Mouse (Mus musculus) kidney, postnatal 0 days (tissue): ENCODE results near the gene Gjd3. TPM values are rescaled to one million over a fixed set of nuclear protein-coding genes. Genes with fewer than 3 reads are reported as not detected.

Experiments used
- ATAC-seq: fragments of 200-750 bp; cut with Nextera tagmentation; replicated peaks from 2 replicates; pipeline ENCODE4 v1.8.0; 2017; ENCODE audit warnings: low read depth, moderate number of reproducible peaks, moderate TSS enrichment, moderate library complexity; ENCODE audit not compliant: low FRiP score
- DNase-seq: peaks from one replicate; pipeline ENCODE4 v3.0.0-alpha.2; 2016; ENCODE audit warnings: low spot score
- H3K27ac ChIP-seq: fragments of 300-500 bp; sonication (generic); 2 replicates; pipeline ENCODE4 v1.5.1; 2014; ENCODE audit warnings: mild to moderate bottlenecking
- H3K27me3 ChIP-seq: fragments of 300-500 bp; sonication (generic); 2 replicates; pipeline ENCODE4 v1.6.1; 2014; ENCODE audit warnings: low read length, mixed read lengths; ENCODE audit not compliant: insufficient read depth
- H3K36me3 ChIP-seq: fragments of 300-500 bp; sonication (generic); 2 replicates; pipeline ENCODE4 v1.6.1; 2014; ENCODE audit warnings: low read length, mixed read lengths; ENCODE audit not compliant: insufficient read depth
- H3K4me1 ChIP-seq: fragments of 300-500 bp; sonication (generic); replicated peaks from 2 replicates; pipeline ENCODE4 v1.6.1; 2014; ENCODE audit warnings: antibody characterized with exemption, low read length, mixed read lengths; ENCODE audit not compliant: insufficient read depth
- H3K4me2 ChIP-seq: fragments of 300-500 bp; sonication (generic); 2 replicates; pipeline ENCODE4 v1.6.1; 2014; ENCODE audit warnings: mild to moderate bottlenecking, low read length, moderate library complexity, mixed read lengths
- H3K4me3 ChIP-seq: fragments of 300-500 bp; sonication (generic); replicated peaks from 2 replicates; pipeline ENCODE4 v1.5.1; 2014; ENCODE audit warnings: low read depth, low read length
- H3K9ac ChIP-seq: fragments of 300-500 bp; sonication (generic); 2 replicates; pipeline ENCODE4 v1.6.1; 2014; ENCODE audit warnings: low read depth, low read length
- H3K9me3 ChIP-seq: fragments of 300-500 bp; sonication (generic); replicated peaks from 2 replicates; pipeline ENCODE4 v1.6.1; 2016; ENCODE audit warnings: low read length, inconsistent platforms, mixed read lengths
- CTCF ChIP-seq: IDR thresholded peaks from 2 replicates; pipeline ENCODE4 v1.5.1; 2016; ENCODE audit warnings: antibody characterized with exemption, low read depth, mild to moderate bottlenecking, moderate library complexity
- WGBS: fragments of 180-500 bp; shearing (Covaris S2); extraction: QIAGEN DNeasy Blood & Tissue Kit; methylation state at CpG from one replicate; pipeline ENCODE4 v1.1.7; 2014; 5-methylcytosine and 5-hydroxymethylcytosine counted together
- polyA plus RNA-seq: library from polyadenylated mRNA; unstranded; fragments of >200 nt; fragmentation: Nextera tagmentation; extraction: Ambion mirVana; gene quantifications from 2 replicates; pipeline ENCODE4 v1.2.1, GENCODE M21; 2015

The Gjd3 gene
- polyA plus RNA-seq, 1 experiment from 2014 or later = 1.1 TPM

- WGBS = 79% methylated on average over 6 of the region's 6 CpGs
- H3K27me3 ChIP-seq = no peaks in the 10 kb centered on the region
- H3K36me3 ChIP-seq = peaks cover 36% of the 10 kb centered on the region
- peaks cover 12% of the 10 kb centered on the region for H3K4me1 ChIP-seq
- no peak overlapping the region for H3K4me3 ChIP-seq
- no peak overlapping the region for H3K9ac ChIP-seq
- ATAC-seq (no peak), DNase-seq (no peak)
- no peak overlapping the region for H3K27ac ChIP-seq
- TF ChIP-seq CTCF = no peak
- no peaks in the 10 kb centered on the region for H3K9me3 ChIP-seq
- H3K4me2 ChIP-seq = no peak overlapping the region
Observed at GRCm38 (mm10) chr11:98974213-98974612, 8.6 kb downstream of the Gjd3 start.

- no peak for TF ChIP-seq CTCF
- WGBS = 77% methylated on average over 14 of the region's 14 CpGs
- ATAC-seq (no peak), DNase-seq (no peak)
- Histone ChIP-seq H3K4me3 (no peak overlapping the region), H3K36me3 (peaks cover 36% of the 10 kb centered on the region), H3K9me3 (no peaks in the 10 kb centered on the region), H3K27me3 (no peaks in the 10 kb centered on the region), H3K4me1 (peaks cover 12% of the 10 kb centered on the region), H3K9ac (no peak overlapping the region), H3K4me2 (no peak overlapping the region), H3K27ac (no peak overlapping the region)
Observed at GRCm38 (mm10) chr11:98973584-98973983, 9.2 kb downstream of the Gjd3 start.

- WGBS = 87% methylated on average over 9 of the region's 9 CpGs
- ATAC-seq (no peak), DNase-seq (no peak)
- Histone ChIP-seq H3K36me3 (peaks cover 40% of the 10 kb centered on the region), H3K4me1 (peaks cover 17% of the 10 kb centered on the region), H3K9ac (no peak overlapping the region), H3K27ac (no peak overlapping the region), H3K9me3 (no peaks in the 10 kb centered on the region), H3K27me3 (no peaks in the 10 kb centered on the region), H3K4me3 (no peak overlapping the region), H3K4me2 (no peak overlapping the region)
- TF ChIP-seq CTCF = no peak
Observed at GRCm38 (mm10) chr11:98972801-98973360, 9.9 kb downstream of the Gjd3 start.

- no peak overlapping the region for H3K4me2 ChIP-seq
- WGBS = 53% methylated on average over 9 of the region's 9 CpGs
- no peaks in the 10 kb centered on the region for H3K9me3 ChIP-seq
- TF ChIP-seq CTCF = peak; percentile 93
- no peak overlapping the region for H3K9ac ChIP-seq
- peaks cover 47% of the 10 kb centered on the region for H3K36me3 ChIP-seq
- DNase-seq (peak; percentile 83), ATAC-seq (peak; percentile 33)
- H3K27ac ChIP-seq = no peak overlapping the region
- no peak overlapping the region for H3K4me3 ChIP-seq
- H3K4me1 ChIP-seq = peaks cover 21% of the 10 kb centered on the region
- H3K27me3 ChIP-seq = no peaks in the 10 kb centered on the region
Observed at GRCm38 (mm10) chr11:98972215-98972614, 10.6 kb downstream of the Gjd3 start.

GRCm38 (mm10) chr11:98971316-98972031 lies 11.3 kb downstream of the Gjd3 start:
- no peak for ATAC-seq
- Histone ChIP-seq H3K9me3 (no peaks in the 10 kb centered on the region), H3K27ac (no peak overlapping the region), H3K4me2 (no peak overlapping the region), H3K27me3 (no peaks in the 10 kb centered on the region), H3K4me1 (peaks cover 28% of the 10 kb centered on the region), H3K9ac (no peak overlapping the region), H3K36me3 (peaks cover 53% of the 10 kb centered on the region), H3K4me3 (no peak overlapping the region)
- 67% methylated on average over 23 of the region's 23 CpGs for WGBS
- TF ChIP-seq CTCF = no peak
- no peak for DNase-seq

- Histone ChIP-seq H3K4me2 (no peak overlapping the region), H3K9ac (no peak overlapping the region), H3K4me3 (no peak overlapping the region), H3K9me3 (no peaks in the 10 kb centered on the region), H3K4me1 (peaks cover 38% of the 10 kb centered on the region), H3K27ac (peak overlapping the region; percentile 40; the same call in 1 of the 2 replicates), H3K36me3 (peaks cover 53% of the 10 kb centered on the region), H3K27me3 (no peaks in the 10 kb centered on the region)
- WGBS = 61% methylated on average over 29 of the region's 29 CpGs
- ATAC-seq (no peak), DNase-seq (no peak)
- no peak for TF ChIP-seq CTCF
Observed at GRCm38 (mm10) chr11:98970191-98970925, 12.5 kb downstream of the Gjd3 start.
